Mouse (Mus musculus) mesoderm, embryonic 11.5 days (tissue): ENCODE measurements around the gene Gm17689.

ENCODE experiments used
- DNase-seq: peaks from one replicate; pipeline ENCODE4 v3.0.0-alpha.2; 2012; ENCODE audit warnings: low read depth, low spot score

The Gm17689 gene

GRCm38 (mm10) chr9:36582535-36582934 is at the start of gene Gm17689:
Gm17689 (minus strand) TSS chr9:36582635.
- DNase-seq: no peak

- DNase-seq: no peak
These were observed 40.6 kb downstream of the Gm17689 start, which contains the start of gene Gm5615 for GRCm38 (mm10) chr9:36541863-36542262. Gm5615 (minus strand) TSS chr9:36541963.
